Mouse (Mus musculus): ENCODE results near the gene Gm10842.
"Not testable (repeated sequence)": the region's sequence is repeated elsewhere in the genome, so short reads cannot be mapped to it uniquely, and the experiment has no call there.

GRCm38 (mm10) chr11:105137255-105137654 is 9.4 kb upstream of the Gm10842 start:
- not testable (repeated sequence) for TF ChIP-seq CTCF (IDR thresholded peaks at IDR 0.05; ENCODE audit: extremely low read depth, insufficient read depth, insufficient read length, insufficient replicate concordance); POLR2A (IDR thresholded peaks at IDR 0.05; ENCODE audit: low read depth, low read length)
